Mouse (Mus musculus): Measurements from ENCODE around the gene Fam234b. TPM values are rescaled to one million over a fixed set of nuclear protein-coding genes. Genes with fewer than 3 reads are reported as not detected.

Fam234b gene
- total and polyA plus RNA-seq, 2 experiments from 2014 or later: 75.7 to 92.0 TPM

DNA sequence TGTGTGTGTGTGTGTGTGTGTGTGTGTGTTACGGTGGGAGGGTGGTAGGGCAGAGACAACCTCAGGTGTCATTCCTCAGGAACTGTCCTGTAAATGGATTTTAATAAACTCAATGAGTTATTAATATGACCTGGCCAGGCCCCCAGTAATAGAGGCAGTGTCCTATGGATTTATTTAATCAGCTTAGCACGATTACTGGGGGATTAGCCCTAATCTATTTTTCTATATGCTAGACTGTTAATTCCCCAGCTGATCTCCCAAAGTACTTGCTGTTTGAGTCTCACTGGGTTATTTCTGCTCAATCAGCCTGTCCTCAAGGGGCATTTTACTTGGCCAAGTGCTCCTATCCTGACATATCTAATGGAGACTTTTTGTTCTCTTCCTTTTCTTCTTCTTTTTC lies 14.9 kb downstream of the Fam234b start:
- H3K36me3 ChIP-seq (ENCODE audit: insufficient read depth, low read length): peaks cover 14% of the 10 kb centered on the region; the same call in 1 of the 2 replicates
- ATAC-seq (no peak), DNase-seq (ENCODE audit: low spot score) (no peak)
- H3K27me3 ChIP-seq (ENCODE audit: insufficient read depth, low read length): no peaks in the 10 kb centered on the region
- no peaks in the 10 kb centered on the region for H3K4me1 ChIP-seq (ENCODE audit: insufficient read depth, low read length)
- H3K27ac ChIP-seq: no peak overlapping the region
- 67% methylated on average over 2 of the region's 2 CpGs for WGBS
- no peak for TF ChIP-seq CTCF (IDR thresholded peaks at IDR 0.05; ENCODE audit: low read depth)
- H3K9me3 ChIP-seq (ENCODE audit: low read length): no peaks in the 10 kb centered on the region
- H3K4me3 ChIP-seq (ENCODE audit: low read length): no peak overlapping the region
- no peak overlapping the region for H3K9ac ChIP-seq (replicated peaks; ENCODE audit: low read length)
- no peak overlapping the region for H3K4me2 ChIP-seq (ENCODE audit: low read depth, low read length)

DNA sequence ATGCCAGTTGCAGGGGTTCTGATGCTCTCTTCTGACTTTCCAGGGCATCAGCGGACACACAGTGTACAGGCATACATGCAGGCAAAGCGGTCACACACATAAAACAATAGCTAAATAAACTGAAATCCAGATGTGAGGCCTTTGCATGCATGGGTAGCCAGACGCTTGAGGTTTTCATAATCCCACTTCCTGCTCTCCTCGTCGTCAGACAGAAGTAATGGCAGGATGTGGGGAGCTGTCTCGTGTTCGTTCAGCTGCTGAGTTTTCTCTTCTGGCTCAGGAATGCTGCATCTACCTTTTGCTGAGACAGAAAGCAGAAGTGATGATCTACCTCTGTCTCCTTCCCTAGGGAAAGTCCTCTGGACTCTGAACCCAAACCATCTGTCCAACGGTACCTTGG lies 20.6 kb downstream of the Fam234b start:
- Histone ChIP-seq H3K4me1 (ENCODE audit: insufficient read depth, low read length) (peaks cover 1% of the 10 kb centered on the region; the same call in 1 of the 2 replicates), H3K9me3 (ENCODE audit: low read length) (no peaks in the 10 kb centered on the region), H3K27ac (no peak overlapping the region), H3K4me2 (ENCODE audit: low read depth, low read length) (no peak overlapping the region), H3K9ac (replicated peaks; ENCODE audit: low read length) (no peak overlapping the region), H3K36me3 (ENCODE audit: insufficient read depth, low read length) (peaks cover 11% of the 10 kb centered on the region; the same call in 1 of the 2 replicates), H3K27me3 (ENCODE audit: insufficient read depth, low read length) (no peaks in the 10 kb centered on the region), H3K4me3 (ENCODE audit: low read length) (no peak overlapping the region)
- DNase-seq (ENCODE audit: low spot score) (no peak), ATAC-seq (no peak)
- WGBS: 81% methylated on average over 8 of the region's 8 CpGs
- TF ChIP-seq CTCF (IDR thresholded peaks at IDR 0.05; ENCODE audit: low read depth): no peak

DNA sequence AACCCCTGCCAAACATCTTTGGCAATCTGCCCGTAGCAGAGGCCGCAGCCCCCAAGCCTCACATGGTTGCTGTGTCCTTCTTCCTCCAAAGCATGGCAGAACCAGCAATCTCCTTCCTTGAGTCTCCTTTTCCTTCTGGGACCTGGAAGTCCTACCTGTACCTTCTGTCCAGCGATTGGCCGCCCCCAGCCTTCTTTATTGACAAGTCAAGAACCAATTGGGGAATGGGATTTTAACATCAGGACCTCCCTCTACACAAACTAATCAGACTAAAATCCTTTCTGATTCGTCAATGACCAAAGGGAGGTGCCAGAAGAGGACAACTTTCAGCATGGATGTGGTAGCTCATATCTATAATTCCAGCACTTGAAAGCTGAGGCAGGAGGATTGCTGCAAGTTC lies 22.1 kb downstream of the Fam234b start:
- no peak overlapping the region for H3K4me3 ChIP-seq (ENCODE audit: low read length)
- DNase-seq (ENCODE audit: low spot score) (no peak), ATAC-seq (no peak)
- H3K4me1 ChIP-seq (ENCODE audit: insufficient read depth, low read length): peaks cover 4% of the 10 kb centered on the region; the same call in 1 of the 2 replicates
- TF ChIP-seq CTCF (IDR thresholded peaks at IDR 0.05; ENCODE audit: low read depth): no peak
- no peak overlapping the region for H3K4me2 ChIP-seq (ENCODE audit: low read depth, low read length)
- 0 out of 2 replicates have a peak, but pooled peaks cover 8% of the 10 kb centered on the region for H3K36me3 ChIP-seq (ENCODE audit: insufficient read depth, low read length)
- no peak overlapping the region for H3K27ac ChIP-seq
- WGBS: 75% methylated on average over 5 of the region's 5 CpGs
- no peaks in the 10 kb centered on the region for H3K27me3 ChIP-seq (ENCODE audit: insufficient read depth, low read length)
- H3K9ac ChIP-seq (replicated peaks; ENCODE audit: low read length): no peak overlapping the region
- H3K9me3 ChIP-seq (ENCODE audit: low read length): no peaks in the 10 kb centered on the region

DNA sequence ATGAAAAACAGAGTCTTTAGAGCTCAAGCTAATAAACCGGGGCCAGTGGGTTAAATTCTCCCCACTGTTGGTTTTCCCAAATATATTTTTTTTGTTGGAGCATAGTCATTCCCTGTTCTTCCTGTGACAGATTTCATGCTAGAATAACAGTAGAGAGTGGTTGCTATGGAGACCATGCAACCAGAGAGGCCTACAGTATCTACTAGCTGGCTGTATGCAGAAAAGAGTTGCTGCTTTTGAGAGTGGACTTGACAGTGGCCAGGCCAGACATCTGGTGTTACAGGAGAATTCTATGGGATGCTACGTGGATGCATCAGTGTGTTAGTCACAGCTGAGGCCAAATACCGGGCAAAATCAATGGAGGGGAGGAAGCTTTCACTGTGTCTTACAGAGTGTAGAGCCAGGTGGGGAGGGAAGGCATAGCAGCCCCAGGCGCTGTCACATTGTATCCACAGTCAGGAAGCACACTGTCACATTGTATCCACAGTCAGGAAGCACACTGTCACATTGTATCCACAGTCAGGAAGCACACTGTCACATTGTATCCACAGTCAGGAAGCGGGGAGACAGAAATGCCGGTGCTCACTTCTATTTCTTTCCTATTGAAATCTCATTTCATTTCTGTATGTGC lies 26.1 kb downstream of the Fam234b start:
- H3K36me3 ChIP-seq (ENCODE audit: insufficient read depth, low read length): peaks cover 10% of the 10 kb centered on the region; the same call in 1 of the 2 replicates
- TF ChIP-seq CTCF (IDR thresholded peaks at IDR 0.05; ENCODE audit: low read depth): no peak
- H3K4me2 ChIP-seq (ENCODE audit: low read depth, low read length): no peak overlapping the region
- H3K27ac ChIP-seq: peak overlapping the region; percentile 17; the same call in 1 of the 2 replicates
- H3K4me3 ChIP-seq (ENCODE audit: low read length): no peak overlapping the region
- no peaks in the 10 kb centered on the region for H3K9me3 ChIP-seq (ENCODE audit: low read length)
- no peaks in the 10 kb centered on the region for H3K27me3 ChIP-seq (ENCODE audit: insufficient read depth, low read length)
- DNase-seq (ENCODE audit: low spot score) (peak; percentile 77), ATAC-seq (peak; percentile 85)
- no peak overlapping the region for H3K9ac ChIP-seq (replicated peaks; ENCODE audit: low read length)
- H3K4me1 ChIP-seq (ENCODE audit: insufficient read depth, low read length): peaks cover 4% of the 10 kb centered on the region; the same call in 1 of the 2 replicates
- WGBS: 36% methylated on average over 6 of the region's 6 CpGs

DNA sequence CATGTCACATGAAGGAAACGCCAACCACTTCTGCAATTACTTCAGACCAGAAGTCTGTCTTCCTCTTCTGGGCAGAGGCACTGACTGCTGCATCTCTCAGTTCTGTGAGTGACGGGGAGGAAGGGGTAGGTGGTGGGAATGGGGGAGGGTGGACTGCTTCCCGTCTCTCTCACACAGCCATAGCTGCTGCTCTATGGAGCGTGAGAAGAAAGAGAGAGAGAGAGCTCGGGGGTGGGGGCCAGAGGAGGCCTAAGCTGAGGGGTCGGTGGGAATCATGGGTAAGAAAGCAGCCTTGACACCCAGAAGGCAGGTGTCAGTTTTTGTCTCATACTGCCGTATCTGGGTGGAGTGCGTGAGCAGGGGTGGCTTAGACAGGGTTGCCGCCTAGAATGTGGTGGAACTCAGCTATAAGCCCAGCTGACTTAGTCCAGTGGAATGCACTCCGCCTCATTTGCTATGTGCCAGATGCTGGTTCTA lies 30.7 kb downstream of the Fam234b start:
- Histone ChIP-seq H3K9ac (replicated peaks; ENCODE audit: low read length) (no peak overlapping the region), H3K27me3 (ENCODE audit: insufficient read depth, low read length) (no peaks in the 10 kb centered on the region), H3K4me3 (ENCODE audit: low read length) (no peak overlapping the region), H3K4me1 (ENCODE audit: insufficient read depth, low read length) (peaks cover 2% of the 10 kb centered on the region; the same call in 1 of the 2 replicates), H3K36me3 (ENCODE audit: insufficient read depth, low read length) (peaks cover 22% of the 10 kb centered on the region), H3K4me2 (ENCODE audit: low read depth, low read length) (no peak overlapping the region), H3K9me3 (ENCODE audit: low read length) (no peaks in the 10 kb centered on the region), H3K27ac (no peak overlapping the region)
- DNase-seq (ENCODE audit: low spot score) (peak; percentile 2), ATAC-seq (0 out of 2 replicates have a peak, but pooled peaks have one; percentile 13)
- TF ChIP-seq CTCF (IDR thresholded peaks at IDR 0.05; ENCODE audit: low read depth): no peak
- 42% methylated on average over 10 of the region's 10 CpGs for WGBS

DNA sequence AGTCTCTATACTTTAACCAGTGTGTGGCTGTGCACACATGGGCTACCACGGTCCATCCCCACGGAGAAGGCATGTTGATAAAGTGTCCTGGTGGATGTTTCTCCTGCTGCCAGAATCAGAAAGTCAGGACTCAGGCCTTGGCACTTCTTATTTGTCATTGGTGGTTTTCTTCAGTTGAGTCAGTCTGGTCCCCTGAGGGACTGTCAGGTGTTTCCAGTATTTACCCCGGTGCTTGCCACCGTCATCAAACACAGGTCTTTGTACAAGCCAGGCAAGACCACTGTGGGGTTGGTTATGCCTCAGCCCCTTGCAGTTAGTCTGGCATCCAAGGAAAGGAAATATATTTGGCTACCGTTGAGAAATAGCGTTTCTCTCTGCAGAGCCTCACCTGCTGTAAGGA lies 32.8 kb downstream of the Fam234b start:
- Histone ChIP-seq H3K27me3 (ENCODE audit: insufficient read depth, low read length) (no peaks in the 10 kb centered on the region), H3K4me3 (ENCODE audit: low read length) (no peak overlapping the region), H3K4me2 (ENCODE audit: low read depth, low read length) (no peak overlapping the region), H3K9me3 (ENCODE audit: low read length) (no peaks in the 10 kb centered on the region), H3K9ac (replicated peaks; ENCODE audit: low read length) (no peak overlapping the region), H3K4me1 (ENCODE audit: insufficient read depth, low read length) (no peaks in the 10 kb centered on the region), H3K36me3 (ENCODE audit: insufficient read depth, low read length) (peaks cover 27% of the 10 kb centered on the region), H3K27ac (no peak overlapping the region)
- ATAC-seq: no peak
- WGBS: 87% methylated on average over 6 of the region's 6 CpGs
- no peak for TF ChIP-seq CTCF (IDR thresholded peaks at IDR 0.05; ENCODE audit: low read depth)
- no peak for DNase-seq (ENCODE audit: low spot score)

All from hindbrain, postnatal 0 days (tissue).